Mouse (Mus musculus) G1E (cell line): ENCODE results near the gene Cnot3.

Source experiments
- CTCF ChIP-seq: IDR thresholded peaks from 2 replicates; pipeline ENCODE4 v1.5.1; 2012; ENCODE audit warnings: low read depth, low read length, inconsistent platforms, mixed read lengths
- GATA1 ChIP-seq: IDR thresholded peaks from 2 replicates; pipeline ENCODE4 v1.6.1; 2012; ENCODE audit warnings: borderline replicate concordance, low read length, inconsistent platforms, mixed read lengths
- GATA2 ChIP-seq: IDR thresholded peaks from 2 replicates; pipeline ENCODE4 v1.6.1; 2012; ENCODE audit warnings: low read depth, low read length, inconsistent platforms, borderline replicate concordance

- TF ChIP-seq CTCF (no peak), GATA2 (no peak), GATA1 (no peak)
Observed at GRCm38 (mm10) chr7:3675228-3675548, 30.1 kb downstream of the Cnot3 start.
